Mouse (Mus musculus) urinary bladder, adult 2 months (tissue): ENCODE results near the gene Nosip. TPM values are rescaled to one million over a fixed set of nuclear protein-coding genes. Genes with fewer than 3 reads are reported as not detected.

ENCODE experiments used
- DNase-seq: peaks from one replicate; pipeline ENCODE4 v3.0.0; 2022; ENCODE audit warnings: low spot score
- polyA plus RNA-seq: library from polyadenylated mRNA; depleted of rRNA; stranded (reverse); fragments of >200 nt; gene quantifications from 2 replicates; pipeline ENCODE4 v1.2.3, GENCODE M21; 2012

The Nosip gene
- polyA plus RNA-seq, 1 experiment, result 59.9 TPM

GRCm38 (mm10) chr7:45035631-45036030 lies 26.6 kb upstream of the Nosip start:
- no peak for DNase-seq

DNA sequence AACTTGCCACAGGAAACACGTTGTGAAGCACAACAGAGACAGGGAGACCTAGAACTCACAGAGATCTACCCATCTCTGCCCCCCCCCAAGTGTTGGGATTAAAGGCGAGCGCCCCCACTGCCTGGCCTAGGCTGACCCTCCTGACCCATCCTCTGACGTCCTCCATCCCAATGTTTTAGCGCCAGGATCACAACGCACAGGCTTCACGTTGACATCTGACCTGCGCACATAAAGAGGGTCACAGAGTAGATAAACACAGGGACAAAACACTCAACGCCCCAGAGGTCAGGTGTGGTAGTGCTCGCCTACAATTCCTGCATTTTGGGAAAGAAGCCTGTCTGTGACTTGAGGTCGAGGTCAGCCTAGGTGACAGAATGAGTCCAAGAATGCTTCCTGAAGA lies 25.5 kb upstream of the Nosip start:
- DNase-seq, result no peak

DNA sequence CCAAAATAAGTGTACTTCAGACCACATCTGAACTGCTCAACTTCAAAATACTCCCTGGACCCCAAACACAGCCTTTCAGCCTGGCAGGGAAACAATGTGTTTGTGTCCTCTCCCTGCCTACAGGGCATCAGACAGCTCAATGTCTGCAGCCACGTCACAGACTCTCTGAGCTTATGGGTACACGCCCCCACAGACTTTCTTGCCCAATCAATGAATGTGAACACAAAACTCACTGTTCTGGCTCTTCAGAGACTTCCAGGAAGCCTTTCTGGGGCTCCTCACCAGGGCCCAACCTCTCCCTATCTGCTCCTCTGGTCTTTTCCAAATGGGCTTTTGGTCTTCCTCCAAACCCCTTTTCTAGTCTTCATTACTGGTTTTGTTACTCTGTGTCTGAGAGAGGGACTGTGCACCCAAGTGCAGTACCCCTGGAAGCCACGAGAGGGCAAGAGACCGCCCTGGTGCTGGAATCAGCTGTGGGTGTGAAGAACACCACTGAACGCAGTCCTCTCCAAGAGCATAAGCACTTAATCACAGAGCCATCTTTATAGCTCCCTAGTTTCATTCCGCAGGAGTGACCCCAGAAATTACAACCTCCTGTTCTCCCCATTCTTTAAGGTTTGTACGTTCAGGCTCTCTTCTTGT lies 24.4 kb upstream of the Nosip start:
- no peak for DNase-seq

- no peak for DNase-seq
Observed at GRCm38 (mm10) chr7:45038411-45038810, 23.8 kb upstream of the Nosip start.

DNA sequence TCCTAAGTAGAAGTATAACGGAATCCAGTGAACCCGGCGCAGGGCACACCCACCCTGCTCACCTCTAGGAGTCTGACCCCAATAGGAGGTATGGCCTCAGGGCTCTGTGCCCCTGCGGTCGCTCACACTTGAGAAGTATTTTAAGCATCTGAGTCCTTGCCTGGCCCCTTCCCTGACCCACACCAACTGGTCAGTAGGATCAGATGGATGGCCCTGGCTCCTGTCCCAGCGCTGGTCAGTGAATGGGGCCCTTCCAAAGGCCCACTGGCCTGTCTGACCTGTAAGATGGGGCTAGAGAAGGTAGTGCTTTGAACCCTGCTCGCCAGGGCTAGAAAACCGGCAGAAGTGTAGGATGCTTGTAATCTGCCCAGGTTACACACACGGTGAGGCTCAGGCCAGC lies 21.4 kb upstream of the Nosip start:
- DNase-seq, result no peak

- DNase-seq, result no peak
Observed at GRCm38 (mm10) chr7:45043307-45043706, 18.9 kb upstream of the Nosip start.

GRCm38 (mm10) chr7:45045741-45046140 lies 16.5 kb upstream of the Nosip start:
- DNase-seq, result no peak

DNA sequence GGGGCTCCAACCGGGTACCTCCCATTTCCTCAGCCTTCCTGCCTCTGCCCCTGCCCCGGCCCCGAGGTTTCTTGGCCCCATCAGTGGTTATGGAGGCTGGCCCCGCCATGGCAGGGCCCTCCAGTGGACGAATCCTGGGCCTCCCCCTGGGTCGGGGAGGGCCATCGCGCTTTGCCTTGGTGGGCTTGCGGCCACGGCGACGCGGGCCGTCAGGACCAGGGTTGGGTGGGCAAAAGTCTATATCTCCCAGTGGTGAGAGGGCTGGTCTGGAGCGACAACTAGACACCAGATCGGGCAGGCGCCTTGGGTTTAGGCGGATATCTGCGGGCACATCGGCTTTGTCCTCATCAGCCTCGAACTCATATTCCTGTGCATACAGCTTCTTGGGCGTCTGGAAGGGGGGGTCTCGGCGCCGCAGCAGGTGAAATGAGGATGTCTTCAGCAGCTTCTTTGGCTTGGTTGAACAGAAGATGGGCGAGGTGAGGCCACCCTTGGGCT lies 15.3 kb upstream of the Nosip start:
- no peak for DNase-seq

DNA sequence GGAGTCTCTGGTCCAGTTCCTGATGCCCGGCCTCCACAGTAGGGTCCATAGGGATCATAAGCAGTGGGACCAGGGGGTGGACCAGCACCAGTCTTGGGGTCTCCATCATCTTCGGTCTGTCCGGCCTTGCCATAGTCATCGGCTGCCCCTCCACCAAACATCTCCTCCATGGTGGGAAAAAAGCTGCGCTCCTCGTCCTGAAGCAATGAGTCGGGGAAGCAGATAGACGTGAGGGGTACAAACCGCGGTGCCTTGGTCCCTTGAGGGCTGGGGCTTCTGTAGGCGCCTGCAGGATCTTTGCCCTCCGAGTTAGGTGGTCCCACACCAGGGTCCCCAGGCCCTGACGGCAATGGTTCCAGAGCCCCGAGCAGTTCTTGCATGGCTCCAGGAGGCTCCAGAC lies 14.7 kb upstream of the Nosip start:
- no peak for DNase-seq

DNA sequence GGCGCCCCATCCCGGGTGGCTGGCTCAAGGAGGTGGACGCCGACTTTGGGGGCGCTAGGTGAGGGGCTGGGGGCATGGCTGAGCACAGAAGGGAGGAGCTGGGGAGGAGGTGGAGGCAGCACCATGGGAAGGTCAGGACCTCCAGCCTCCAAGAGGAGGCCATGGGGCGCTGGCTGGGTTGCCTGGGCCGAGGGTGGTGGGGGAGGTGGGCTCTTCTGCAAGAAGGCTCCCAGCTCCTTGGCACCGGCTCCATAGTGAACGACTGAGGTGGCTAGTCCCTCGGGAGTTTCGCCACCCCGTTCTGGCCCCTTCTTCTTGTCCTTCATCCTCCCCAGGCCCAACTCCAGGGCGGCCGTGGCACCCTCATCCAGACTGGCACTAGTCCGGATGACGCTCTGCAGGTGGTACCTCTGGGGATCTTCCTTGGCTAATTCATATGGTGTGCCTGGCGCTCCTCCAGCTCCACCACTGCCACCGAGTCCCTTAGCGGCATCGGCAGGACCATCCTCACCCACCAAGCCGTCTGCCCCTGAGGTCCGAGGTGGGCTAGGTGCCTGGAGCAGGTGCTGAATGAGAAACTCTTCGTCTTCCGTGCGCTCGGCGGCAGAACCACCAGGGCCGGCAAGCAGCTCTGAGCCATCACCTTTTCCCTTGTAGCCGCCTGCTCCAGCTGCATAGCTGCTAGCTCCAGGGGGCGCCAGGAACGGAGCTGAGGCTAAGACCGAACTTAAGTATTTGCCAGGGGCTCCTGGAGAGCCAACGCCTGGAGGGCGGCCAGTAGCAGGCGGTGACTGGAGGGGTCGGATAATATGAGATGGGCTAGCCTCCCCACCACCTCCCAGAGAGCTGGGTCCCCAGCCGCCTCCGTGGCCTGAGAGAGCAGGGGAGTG lies 14.0 kb upstream of the Nosip start:
- no peak for DNase-seq

DNA sequence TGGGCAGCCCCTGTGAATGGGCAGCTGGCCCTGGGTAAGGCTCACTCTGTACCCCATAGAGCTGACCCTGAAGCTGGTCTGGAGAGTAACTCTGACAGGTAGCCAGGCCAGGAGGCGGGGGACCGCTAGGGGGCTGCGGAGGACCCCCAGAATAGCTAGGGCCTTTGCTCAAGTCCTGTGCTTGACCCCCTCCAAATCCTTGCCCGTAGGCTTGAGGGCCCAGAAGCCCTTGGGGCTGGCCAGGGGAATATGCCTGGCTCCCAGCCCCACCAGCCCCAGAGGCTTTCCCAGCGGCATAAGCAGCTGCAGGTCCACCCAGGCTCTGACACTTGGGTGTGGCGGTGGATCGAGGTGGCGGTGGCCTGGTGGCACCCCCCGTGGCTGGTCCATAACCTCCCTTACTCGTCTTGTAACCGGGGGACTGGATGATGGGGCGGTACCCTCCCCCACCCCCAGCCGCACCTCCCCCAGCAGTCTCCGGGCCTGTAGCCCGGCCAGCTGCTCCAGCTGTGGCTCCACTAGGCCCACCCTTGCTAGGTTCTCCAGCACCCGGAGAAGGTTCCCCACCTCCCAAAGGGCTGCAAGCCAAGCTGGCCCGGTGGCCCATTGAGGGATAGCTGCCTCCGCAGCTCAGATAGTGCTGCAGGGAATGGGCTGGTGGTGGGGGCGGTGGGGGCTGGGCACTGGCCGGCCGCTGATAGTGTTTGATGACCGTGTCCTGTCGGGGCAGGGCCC lies 13.1 kb upstream of the Nosip start:
- DNase-seq, result no peak

DNA sequence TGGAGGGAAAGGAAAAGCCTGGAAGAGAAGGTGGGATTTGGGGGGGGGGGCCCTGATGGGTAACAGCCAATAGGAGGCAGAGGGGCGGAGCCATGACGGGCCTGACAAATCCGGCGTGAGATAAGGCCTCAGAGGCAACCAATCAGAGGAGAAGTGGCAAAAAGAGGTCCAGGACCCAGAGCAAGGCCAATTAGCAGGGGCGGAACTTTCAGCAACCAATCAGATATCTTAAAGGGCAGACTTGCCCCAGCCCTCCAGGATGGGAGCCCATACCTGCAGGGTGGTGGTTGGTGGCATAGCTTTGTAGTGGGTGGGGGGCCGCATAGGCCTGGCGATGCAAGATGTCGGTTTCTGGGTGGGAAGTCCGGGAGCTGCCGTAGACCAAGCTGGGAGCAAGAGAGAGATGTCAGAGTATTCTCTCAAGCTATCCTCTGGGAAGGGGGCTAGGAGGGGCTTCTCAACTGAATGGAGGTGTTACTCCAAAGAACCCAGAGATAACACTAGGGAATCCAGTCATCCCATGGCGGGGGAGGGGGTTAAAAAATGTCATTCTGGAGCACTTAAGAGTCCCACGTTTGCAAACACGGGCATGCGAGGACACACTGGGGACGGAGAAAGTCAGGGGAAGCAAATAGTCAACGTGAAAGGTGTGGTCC lies 11.2 kb upstream of the Nosip start:
- no peak for DNase-seq

GRCm38 (mm10) chr7:45051601-45051974 lies 10.6 kb upstream of the Nosip start:
- no peak for DNase-seq

DNA sequence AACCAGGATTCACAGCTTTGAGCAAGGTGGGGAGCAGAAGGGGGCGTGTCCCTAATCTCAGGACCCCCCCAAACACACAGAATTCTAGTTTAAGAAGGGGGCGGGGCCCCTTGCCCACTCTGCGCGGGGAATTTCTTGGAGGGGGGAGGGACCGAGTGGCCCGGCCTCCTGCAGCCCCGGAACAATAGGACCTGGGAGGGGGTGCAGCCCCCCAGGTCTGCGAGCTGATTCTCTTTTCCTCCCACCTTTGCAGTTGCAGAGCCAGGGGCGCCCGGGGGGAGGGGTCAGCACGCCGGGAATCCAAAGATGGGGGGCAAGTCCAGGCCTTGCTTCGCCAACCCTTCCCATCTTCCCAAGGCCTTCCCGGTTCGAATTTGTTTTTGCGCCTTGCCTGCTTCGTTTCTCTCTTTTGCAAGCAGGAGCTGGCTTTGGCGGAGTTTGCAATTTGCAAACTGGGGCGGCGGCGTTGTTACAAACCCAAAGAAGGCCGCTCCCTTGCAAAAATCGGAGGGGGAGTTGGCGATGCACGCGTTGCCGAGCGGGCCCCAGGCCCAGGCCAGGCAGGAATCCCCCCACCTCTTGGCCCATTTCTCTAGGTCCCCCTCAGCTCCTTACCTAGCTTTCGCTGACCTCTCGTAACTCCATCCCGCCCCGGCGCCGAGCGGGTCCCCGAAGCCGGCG lies 9.9 kb upstream of the Nosip start:
- DNase-seq, result peak; percentile 52

GRCm38 (mm10) chr7:45052862-45053116 lies 9.4 kb upstream of the Nosip start, which contains the start of gene Prr12:
Gene Prr12 (minus strand): TSS chr7:45052881.
- DNase-seq, result no peak

DNA sequence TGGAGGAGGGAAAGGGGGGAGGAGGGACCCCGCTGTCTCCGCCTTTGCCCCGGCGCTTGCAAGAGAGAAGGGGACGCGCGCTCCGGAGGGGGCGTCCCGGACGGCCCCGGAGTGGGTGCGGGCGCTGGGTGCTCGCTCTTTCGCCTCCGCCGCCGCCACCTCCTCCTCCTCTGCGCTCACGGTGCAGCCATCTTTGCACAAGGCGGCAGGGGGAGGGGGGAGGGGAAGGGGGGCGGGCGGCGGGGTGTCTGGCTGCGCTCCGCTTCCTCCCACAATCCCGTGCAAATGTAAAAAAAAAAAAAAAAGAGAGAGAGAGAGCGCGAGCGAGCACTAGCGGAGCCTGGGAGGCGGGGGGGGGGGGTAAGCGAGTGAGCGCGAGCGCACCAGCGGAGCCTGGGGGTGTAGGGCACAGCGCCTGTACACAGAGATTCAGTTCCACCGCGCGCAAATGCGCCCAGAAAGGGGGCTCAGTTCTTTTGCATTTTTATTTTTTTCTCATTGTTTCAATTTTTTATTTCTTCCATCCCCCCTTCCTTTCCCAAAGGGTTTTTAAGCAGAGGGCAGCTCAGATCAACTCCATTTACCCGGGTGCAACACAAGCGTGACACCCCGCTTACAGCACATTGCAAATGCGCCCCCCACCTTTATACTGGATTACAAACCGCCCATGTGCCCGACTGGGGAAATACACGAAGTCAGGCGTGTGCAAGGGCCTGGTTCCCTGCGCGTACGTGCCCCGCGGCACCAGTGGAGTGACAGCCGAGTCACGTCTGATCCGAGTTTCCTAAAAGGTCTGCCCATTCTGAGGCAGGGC lies 8.9 kb upstream of the Nosip start:
- DNase-seq, result peak; percentile 77

DNA sequence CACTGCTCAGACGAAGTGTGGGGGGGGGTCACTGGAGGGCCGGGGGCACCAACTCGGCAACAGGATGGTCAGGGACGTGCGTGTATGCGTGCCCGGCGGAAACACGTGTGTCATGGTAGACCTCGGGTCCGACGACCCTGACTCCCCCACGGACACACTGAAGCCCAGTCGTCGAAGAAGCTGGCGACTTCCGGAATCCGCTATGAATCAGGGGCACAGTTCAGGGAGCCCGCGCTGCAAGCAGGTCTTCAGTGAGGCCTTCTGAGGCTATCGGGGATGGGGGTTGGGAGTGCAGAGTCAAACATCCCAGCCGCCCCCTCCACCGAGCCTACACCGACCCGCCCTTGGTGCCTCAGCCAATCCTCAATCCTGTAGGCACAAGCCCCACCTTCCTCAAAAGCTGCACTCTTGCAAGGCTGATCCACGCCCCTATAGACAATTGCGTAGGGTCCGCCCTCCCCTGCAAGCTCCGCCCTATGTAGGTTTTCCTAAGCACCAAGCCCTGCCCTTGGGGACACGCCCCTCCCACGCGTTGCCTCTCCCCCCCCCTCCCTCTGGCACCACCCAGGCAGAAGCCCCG lies 8.2 kb upstream of the Nosip start:
- DNase-seq, result peak; percentile 75

- no peak for DNase-seq
Observed at GRCm38 (mm10) chr7:45056329-45056971, 5.8 kb upstream of the Nosip start.

- DNase-seq, result no peak
Observed at GRCm38 (mm10) chr7:45056972-45057348, 5.3 kb upstream of the Nosip start.
